Mouse (Mus musculus) lung, postnatal 0 days (tissue): Measurements from ENCODE around the gene Zfp472.
"Not testable (repeated sequence)": the region's sequence is repeated elsewhere in the genome, so short reads cannot be mapped to it uniquely, and the experiment has no call there.

ENCODE experiments used
- CTCF ChIP-seq: IDR thresholded peaks from 2 replicates; pipeline ENCODE4 v1.5.1; 2016; ENCODE audit warnings: antibody characterized with exemption, mild to moderate bottlenecking
- EP300 ChIP-seq: IDR thresholded peaks from 2 replicates; pipeline ENCODE4 v1.6.1; 2016; ENCODE audit warnings: antibody characterized with exemption, mild to moderate bottlenecking, control low read depth

DNA sequence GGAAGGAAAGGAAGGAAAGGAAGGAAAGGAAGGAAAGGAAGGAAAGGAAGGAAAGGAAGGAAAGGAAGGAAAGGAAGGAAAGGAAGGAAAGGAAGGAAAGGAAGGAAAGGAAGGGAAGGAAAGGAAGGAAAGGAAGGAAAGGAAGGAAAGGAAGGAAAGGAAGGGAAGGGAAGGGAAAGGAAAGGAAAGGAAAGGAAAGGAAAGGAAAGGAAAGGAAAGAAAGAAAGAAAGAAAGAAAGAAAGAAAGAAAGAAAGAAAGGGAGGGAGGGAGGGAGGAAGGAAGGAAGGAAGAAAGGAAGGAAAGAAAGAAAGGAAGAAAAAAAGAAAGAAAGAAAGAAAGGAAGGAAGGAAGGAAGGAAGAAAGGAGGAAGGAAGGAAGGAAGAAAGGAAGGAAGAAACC lies 54.8 kb downstream of the Zfp472 start:
- TF ChIP-seq CTCF, EP300: not testable (repeated sequence)
